Mouse (Mus musculus) 3134 (cell line): ENCODE data around the gene Bex6.

ENCODE experiments used
- DNase-seq: peaks from one replicate; pipeline ENCODE4 v3.0.0-alpha.2; 2011; ENCODE audit warnings: low spot score; ENCODE audit not compliant: insufficient read length; ENCODE audit errors: extremely low read depth

Bex6 gene

DNA sequence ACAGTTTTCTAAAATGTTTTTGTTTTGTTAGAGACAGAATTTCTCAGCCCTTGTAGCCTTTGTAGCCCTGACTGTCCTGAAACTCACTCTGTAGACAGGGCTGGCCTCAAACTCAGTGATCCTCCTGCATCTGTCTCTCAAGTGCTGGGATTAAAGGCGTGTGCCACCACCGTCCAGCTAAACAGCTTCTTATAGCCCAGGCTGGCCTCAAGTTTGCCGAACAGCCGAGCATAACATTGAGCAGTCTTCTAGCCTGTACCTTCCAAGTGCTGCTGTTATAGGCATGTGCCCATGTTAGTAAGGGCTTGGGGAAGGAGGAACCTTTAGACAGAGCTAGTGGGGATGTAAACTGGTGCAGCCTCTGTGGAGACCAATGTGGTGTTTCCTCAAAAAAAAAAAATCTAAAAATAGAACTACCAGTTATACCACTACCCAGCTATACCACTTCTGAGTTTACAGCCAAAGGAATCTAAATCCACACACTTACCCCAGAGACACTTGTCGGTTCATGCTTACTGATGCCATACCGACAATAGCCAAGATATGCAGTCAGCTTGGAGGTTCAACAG lies at the start of gene Bex6:
Gene Bex6 (plus strand): TSS at position 491 of the 569 bp plus-strand sequence.
- DNase-seq = no peak

DNA sequence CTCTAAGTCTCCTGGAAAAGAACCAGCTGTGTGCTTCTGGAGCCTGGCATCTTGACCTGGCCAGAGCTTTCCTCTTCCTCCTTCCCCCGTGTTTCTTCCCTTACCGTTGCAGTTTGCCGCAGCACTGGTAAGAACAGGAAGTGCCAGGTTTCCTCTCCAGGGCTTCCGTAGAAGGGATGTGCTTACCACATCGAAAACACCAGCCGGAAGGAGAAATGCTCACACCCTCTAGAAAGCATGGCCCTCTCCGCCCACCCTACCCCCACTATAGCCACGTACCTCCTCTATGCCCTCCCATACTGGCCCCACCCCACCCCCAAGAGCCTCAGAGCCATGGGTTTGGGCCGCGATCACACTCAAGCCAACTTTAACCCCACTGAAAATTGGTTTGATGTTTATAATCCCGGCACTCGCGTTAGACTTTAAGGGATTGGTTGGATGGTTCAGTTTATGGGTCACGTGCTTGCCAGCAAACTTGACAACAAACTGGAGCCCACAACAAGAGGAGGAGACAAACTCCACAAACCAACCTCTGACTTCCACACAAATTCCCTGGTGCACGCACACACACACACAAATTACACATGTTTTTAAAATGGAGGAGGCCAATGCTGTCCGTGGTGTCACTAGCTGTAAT lies 49.3 kb upstream of the Bex6 start:
- no peak for DNase-seq

DNA sequence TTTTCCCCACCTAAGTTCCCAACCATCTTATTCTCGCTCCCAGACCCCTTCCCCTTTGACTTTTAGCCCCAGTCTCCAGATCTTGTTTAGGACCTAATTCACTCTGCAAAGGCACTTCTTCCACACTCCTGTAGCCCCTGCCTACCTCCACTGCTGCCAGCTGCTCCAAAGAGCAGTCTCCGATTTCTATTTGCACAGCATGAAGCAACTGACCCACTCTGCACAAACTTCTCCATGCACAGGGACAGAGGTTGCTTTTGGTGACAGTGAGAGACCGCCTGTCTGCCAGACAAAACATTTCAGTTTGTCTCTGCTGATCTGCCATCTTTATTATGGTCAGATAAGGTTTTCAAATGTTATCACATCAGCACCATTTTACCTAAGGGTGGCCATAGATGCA lies 46.5 kb upstream of the Bex6 start:
- no peak for DNase-seq

DNA sequence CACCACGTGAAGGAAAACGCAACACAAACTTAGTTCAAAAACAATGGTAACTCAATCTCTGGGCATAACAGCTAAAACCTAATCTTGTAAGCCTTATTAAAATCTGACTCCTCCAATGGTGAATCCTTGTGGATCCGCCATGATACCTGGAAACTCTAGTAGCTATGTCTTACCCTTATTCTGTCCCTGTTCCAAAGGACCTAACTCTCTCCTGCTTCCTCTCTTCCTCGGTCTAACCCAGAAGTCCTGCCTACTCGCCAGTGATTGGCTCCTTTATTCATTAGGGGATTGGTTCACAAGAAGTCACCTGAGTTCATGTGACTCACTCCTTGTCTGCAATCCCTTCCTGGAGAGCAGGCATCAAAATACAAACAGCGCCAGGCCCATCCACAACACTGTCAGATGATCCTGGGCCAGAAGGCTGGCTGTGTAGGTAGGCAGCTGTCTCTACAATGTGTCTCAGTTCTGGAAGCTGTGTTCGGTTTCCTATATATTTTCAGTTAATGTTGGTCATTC lies 43.7 kb upstream of the Bex6 start:
- DNase-seq = peak; percentile 34

DNA sequence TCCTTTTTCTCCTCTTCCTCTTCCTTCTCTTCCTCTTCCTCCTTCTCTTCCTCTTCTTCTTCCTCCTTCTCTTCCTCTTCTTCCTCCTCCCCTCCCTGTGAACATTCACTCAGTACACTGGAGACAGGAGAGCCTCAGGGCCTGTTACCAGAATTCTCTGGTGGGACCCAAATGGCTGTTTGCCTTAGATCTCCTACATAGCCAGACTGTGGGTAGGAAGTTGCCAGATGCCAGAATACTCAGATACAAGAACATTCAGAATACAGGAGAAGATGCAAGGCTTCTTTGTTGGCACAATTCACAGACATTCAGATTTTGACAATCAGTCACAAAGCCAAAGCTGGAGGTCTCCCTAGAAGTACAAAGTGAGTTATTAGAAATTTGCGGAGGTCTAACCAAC lies 40.7 kb upstream of the Bex6 start:
- DNase-seq = no peak

DNA sequence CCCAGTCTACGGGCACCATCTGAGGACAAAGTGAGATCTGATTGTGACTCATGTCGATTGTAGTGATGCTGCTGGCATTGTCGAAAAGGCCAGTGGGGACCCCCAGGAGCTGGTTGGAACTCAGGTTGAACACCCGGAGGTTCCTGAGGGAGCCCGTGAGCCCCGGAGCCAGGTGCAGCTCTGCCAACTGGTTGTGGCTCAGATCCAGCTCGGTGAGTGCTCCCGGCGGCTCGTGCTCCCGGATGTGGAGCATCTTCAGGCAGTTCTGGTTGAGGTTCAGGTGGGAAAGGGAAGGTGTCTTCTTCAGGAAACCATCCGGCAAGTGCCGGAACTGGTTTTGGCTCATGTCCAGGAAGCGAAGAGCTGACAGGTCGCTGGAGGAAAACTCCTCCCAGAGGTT lies 35.9 kb upstream of the Bex6 start:
- no peak for DNase-seq

DNA sequence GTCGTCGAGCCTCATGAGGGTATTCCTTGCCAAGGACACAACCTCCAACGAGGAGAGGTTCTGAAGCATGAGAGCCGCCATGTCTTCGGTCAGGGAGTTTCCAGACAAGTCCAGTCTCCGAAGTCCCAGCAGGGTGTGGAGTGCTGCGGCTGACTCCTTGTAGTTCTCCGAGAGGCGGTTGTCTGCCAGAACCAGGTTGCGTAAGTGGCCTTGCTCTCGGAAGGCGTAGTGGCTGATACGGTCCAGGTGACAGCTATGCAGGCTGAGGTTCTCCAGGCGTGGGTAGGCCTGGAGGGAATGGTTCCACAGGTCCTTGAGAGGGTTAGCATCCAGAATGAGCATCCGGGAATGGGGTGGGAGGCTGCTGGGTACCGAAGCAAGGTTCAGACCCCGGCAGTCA lies 35.0 kb upstream of the Bex6 start:
- peak; percentile 17 for DNase-seq

DNA sequence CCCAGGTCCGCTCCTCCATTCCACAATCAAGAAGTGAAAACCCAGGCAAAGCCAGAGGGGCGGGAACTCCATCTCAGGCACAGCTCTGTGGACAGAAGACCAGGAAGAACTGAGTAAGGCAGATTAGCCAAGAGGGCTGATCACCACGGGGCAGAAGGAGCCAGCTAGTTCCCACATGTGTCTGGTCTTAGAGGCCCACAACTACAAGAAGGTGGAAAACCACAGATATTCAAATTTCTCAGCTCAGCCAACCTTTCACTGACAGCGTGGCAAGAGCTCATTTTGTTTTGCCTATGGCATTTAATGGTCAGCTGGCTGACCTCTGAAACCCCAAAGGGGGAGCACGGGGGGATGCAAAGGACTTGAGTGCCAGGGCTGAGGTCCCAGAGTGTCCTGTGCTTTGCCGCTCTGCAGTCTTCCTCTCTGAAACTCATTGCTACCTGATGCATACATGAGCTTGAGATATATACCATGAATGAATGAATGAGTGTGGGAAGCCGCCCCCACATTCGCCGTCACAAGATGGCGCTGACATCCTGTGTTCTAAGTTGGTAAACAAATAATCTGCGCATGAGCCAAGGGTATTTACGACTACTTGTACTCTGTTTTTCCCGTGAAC lies 31.9 kb upstream of the Bex6 start:
- no peak for DNase-seq

DNA sequence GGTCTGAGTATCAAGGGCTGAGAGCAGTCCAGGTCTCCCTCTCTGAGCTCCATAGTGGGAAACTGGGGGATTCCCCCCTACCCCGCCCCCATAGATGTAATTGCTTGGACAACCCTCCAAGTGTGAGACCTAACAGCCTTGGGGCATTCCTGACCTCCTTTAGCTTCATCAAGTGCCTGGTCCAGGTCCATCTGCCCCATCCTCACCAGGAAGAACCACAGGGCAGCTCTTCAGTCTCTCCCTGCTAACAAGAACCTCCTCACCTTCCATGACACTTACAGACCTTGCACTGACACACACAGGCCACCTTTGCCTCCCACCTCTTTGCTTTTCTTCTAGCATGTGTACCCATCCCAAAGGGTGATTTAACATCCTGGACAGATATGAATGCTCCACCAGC lies 25.6 kb upstream of the Bex6 start:
- no peak for DNase-seq

DNA sequence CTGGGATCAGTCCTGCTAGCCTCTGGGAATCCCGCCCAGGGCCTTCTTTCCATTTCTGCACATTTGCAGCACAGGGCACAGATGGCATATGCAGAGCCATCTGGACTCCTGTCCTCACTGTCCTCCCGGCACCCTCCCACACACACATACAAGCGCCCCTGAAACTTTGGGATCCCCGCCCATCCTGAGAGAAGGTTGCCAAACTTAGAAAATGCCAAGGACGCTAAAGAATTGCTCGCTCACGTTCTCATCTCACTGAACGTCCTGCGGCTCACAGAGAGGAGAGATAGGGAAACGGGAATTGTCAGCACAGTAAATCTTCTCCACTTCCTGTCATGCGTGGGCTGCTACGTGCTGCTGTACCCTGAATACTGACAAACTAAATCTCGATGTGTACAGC lies 25.2 kb upstream of the Bex6 start:
- DNase-seq = no peak

DNA sequence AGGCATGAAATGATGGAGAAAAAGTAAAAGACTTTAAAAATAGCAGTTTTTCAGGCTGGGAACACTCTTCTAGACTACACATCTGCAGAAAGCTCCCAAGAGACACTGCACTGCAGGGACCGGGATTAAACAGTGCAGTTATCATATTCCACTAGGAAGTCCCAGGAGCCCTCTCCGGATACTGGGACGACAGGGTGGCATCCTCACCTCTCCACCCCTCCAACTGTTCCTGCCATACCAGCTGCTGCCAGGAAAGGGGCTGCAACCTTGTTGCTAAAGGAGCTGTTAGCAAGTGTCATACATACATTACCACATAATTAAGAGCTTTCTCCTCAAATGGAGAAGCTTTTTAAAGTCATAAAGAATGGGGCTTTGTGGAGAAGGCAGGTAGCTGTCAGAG lies 22.9 kb upstream of the Bex6 start:
- no peak for DNase-seq

DNA sequence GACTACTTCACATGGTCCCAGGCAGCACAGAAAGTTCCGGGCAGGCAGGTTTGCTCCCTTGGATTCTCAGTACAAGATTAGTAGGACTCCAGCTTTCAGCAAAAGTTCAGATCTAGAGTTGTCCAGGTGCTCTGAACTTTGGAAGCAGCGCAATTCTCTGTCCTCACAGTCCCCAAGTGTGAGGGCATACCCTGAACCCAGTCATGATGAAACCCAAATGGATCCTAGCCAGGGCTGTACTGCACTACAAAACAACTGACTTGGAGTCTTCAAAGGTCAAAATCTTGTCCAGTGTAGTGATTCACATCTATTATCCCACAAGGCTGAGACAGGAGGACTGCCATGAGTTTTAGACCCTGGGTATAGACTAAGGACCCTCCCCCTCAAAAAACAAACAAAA lies 22.3 kb upstream of the Bex6 start:
- DNase-seq = no peak

DNA sequence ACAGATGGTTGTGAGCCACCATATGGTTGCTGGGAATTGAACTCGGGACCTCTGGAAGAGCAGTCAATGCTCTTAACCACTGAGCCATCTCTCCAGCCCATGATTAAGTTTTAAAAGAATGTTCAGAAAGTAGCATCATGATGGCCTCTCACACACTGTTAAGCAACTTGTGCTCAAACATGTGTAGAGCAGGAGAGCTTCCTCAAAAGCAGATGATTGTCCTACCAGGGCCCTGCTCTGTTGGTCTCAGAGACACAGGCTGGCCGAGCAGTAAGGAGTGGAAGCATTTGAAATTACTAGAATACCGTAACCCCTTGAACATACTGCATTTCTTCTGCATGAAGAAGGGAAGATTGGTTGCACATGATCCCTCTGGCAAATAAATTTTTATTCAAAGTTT lies 20.7 kb upstream of the Bex6 start:
- no peak for DNase-seq

DNA sequence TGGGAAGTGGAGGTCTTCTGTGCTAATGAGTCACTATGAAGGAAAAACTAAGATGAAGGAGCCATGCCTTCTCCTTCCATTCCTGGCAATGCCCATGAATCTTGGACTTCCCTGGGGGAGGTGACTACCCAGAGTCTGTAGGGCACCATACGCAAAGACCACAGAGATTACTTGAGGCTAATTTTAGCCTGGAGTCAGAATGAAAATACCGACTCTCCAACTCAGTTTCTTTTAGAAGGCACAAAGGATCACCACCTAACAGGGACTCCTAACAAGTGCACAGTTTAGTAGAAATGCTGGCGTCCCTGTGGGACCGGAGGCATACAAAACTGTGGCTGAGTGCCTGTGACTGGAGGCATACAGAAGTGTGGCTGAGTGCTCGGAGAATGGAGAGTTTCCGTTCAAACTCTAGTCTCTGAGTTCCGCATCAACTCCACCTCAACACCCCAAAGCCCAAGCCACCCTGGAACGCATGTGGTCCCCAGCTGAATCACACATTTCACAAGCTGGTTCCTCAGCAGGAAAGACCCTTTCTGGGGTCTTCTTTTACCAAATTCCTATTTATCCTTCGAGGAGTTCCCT lies 18.8 kb upstream of the Bex6 start:
- DNase-seq = no peak

DNA sequence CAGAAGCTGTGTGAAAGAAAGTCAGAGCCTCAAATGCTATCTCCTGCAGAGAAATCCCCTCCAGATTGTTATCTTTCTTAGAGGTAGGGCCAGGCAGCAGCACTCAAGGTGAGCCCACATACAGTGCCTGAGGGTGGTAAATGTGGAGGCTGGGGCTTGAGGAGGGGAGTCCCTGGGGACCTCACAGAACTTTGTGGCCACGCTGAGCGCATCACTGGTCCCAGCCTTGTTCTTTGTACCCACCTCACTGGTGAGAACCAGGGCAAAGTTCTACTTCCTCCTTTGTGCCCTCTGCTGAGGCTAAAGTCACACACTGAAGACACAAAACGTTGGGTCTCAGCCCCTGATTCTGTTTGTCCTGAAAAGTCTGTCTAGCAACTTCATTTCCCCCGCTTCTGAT lies 16.2 kb upstream of the Bex6 start:
- DNase-seq = no peak

DNA sequence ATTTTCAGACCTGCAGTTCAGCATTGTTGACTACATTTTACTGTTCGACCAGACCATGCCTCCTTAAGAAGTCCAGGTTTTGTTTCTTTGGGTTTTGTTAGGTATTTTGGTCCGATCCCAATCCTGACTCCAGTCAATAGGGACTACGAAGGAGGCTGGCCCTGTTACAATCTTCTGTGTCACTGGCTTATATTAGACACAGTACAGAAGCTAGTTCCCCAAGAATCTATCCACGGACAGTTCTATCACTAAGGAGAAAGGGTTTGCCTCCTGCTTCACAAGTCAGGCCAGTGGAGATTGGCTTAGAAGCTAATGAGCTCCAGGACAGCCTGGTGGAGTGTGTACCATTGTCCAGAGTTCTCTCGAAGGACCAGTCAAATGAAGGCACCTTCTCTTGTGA lies 15.7 kb upstream of the Bex6 start:
- DNase-seq = no peak

DNA sequence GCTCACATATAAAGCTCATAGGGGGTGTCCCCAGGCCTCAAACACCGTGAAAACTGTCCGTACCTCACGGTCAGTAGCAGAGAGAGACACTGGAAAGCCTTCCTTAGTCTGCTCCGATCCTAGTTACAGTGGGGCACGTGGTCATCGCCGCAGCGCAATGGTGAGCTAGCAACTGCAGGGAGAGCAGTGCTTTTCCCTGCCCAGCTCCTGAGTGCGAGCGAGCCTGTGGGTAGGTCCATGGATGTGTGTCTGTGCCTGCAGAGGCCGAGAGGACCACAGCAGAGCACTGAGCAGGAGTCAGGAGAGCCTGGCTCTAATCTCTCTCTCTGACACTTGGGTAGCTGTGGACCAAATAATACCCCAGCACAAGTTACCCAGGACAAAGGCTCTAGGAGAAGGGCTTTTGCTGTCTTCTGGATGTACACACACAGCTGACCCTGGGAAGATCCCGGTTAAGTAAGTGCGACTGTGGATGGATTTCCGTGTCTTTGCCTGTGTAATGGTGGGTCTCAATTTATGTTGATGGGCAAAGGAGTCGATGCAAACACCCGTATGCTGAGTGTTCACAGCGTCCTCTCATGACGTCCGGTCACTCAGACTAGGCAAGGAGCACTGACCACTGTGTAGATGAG lies 15.1 kb upstream of the Bex6 start:
- no peak for DNase-seq

DNA sequence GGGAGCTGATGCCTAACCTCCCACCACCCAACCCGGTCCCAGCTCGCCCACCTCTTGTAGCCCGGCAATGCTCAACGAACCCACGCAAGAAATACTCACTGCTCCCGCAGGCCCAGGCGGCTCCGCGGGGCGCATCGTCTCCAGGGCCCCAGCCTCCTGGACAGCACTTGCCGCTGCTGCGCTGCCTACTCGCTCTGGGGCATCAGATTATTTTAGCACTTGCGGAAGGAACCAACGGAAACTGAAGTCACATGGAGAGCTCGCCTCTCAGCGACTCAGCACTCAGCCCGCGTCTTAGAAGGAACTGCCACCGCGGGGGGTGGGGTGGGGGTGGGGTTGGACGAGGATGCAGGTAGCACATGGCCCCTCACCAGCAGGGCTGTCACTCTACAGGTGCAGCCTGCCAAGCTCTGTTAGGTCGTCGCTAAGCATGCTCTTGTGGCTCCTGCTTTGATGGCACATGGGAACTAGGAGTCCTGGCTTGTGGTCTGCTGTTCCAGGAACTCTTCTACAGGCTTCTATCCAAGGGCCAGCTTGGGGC lies 14.3 kb upstream of the Bex6 start, which contains the start of gene Nrros:
Gene Nrros (minus strand): TSS at position 314 of the 541 bp plus-strand sequence.
- peak; percentile 17 for DNase-seq

DNA sequence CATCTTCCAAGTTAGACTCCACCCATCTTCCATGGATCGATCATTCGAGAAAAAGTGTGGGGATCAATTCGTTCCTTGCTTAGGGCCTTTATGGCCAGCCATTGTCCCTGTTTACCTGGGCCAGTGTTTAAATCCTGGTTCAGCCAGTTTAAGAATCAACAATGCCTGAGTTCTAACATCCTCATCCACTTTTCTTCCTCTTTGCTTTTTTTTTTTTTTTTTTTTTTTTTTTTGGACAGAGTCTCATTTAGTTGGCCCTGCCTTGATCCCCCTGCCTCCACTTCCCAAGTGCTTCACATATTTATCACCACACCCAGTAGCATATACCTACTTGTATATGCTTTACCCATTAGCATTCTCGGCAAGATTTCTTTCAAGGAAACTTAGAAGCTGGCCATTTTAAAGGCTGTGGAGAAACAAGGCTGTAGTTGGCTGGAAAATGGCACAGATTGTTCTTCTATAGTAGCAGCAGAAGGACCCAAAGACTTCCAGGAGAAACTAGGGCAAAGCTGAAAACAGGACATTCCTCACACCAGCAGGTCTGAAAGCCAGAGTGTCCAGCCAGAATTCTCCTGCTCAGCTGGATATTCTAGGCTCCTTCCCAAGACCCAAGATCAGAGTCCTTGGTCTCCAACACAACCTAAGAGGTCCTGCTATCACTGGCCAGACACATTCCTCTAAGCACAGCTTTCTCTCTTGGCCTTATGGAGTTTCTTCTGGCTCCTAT lies 11.6 kb upstream of the Bex6 start:
- no peak for DNase-seq

DNA sequence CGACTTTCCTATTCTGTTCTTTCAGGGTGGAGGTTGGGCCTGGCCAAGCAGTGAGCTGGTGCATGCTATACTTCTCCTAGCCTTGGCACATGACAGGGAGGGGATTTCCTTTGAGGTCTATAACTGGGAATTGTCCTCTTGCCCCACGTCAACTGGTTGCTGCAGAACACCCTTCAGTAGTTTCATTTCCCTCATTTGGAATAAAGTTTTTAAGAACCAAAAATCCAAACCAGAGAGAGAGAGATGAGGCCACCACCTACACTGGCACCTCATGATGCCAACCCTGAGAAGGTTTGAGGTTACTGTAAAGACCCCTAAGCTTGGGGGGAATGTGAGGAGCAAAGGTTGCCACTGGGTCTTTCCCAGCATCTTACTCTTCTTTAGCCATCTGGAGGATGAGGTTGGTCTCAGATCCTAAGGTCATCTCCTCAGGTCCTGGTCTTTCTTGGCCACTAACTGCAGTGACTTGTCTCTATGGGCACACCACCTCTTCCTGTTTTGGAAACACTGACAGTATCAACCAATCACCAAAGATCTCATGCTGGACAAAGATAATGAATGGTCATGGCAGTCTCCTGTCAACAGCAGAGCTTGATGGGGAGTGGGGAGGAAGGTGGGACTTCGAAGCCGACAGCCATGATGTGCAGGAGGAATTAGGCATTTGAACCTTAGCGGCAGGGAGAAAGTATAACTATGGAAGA lies 8.4 kb upstream of the Bex6 start:
- no peak for DNase-seq
